Mouse (Mus musculus) thymus, postnatal 25 days (tissue): ENCODE data around the gene Sez6l.

Source experiments
- DNase-seq: peaks from one replicate; pipeline ENCODE4 v3.0.0; 2022

The Sez6l gene

DNA sequence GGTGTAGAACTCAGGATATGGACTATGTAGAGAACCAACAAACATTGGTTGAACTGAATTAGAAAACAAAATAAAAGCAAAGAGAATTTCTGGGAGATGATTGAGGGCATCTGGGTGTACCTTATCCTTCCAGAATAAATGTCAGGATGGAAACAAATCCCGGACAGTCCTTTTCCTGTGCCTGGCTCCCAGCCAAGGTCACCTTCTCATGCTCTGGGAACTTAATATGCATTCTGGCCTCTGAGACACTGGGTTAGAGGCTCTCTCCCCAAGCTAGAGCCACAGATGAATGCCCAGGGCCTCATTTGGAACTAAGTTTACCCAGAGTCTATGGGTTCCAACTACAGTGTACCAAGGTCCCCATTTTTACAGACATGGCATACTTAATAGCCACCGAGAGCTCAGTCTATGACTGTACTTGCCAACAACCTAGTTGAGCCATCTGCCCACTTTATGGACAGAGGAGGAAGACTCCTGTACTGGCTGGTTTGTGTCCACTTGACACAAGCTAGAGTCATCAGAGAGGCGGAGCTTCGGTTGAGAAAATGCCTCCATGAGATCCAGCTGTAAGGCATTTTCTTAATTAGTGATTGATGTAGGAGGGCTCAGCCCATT is 7.3 kb upstream of the Sez6l start:
- no peak for DNase-seq

DNA sequence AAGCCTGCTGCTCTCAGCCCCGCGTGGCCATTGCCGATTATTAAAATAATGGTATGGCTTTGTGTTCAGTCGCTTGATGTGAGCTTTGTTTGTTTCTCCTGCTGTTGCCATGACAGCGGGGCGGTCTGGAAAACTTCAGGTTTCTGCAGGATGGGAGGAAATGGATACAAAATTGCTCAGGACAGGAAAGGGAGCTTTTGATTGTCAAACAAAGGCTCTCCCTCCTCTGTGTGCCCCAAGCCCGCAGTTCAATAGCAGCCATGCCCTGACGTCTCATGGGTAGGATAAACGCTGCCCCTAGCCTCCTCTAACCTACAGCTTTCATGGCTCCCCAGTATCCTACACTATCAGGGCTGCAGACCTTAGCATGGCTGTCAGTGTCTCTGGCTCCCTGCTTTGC is 6.3 kb upstream of the Sez6l start:
- DNase-seq = no peak

DNA sequence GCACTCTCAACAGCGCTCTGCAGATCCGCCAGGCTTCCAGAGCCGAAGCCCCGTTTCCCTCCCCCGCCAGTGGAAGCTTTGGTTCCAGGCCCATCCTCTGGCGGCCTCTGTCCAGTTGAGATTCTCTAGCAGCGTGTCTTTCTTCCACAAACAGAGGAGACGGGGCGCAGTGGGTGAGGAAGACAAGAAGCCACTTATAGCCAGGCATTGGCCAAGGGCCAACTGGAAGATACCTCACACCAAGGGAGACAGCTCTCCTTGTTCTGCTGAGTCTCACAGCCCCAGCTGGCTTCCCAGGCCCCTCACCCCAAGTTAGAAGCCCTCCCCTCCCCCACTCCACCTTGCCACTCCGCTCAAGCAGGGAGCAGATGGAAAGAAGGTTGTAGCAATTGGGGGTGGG is 765 bp upstream of the Sez6l start:
- DNase-seq = no peak

DNA sequence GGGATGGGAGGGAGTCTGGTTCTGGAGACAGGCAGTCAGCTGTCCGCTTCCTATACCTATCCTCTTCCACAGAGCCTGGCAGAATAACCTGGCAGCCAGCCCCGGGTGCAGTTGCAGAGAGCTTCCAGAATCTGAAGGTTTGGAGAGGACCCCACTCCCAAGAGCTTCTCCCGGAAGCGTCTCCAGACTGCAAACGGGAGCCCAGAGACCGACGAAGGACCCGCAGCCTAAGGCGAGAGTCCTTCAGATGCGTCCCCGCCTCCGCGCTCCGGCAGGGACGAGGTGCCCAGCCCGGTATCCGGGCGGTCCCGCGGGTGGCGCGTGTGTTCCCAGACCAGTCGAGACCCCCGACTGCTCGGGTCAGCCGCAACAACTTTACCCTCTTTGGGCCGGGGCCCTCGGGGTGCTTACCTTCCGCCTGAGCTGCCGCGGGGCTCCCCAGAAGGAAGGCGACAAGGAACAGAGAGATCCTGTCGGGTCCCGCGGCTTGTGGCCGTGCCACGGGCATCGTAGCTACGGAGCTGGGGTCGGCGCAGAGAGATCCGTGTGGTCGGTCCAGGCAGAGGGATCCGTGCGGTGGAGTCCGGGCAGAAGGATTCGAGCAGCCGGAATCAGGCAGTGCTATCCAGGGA is 508 bp downstream of the Sez6l start:
- no peak for DNase-seq

DNA sequence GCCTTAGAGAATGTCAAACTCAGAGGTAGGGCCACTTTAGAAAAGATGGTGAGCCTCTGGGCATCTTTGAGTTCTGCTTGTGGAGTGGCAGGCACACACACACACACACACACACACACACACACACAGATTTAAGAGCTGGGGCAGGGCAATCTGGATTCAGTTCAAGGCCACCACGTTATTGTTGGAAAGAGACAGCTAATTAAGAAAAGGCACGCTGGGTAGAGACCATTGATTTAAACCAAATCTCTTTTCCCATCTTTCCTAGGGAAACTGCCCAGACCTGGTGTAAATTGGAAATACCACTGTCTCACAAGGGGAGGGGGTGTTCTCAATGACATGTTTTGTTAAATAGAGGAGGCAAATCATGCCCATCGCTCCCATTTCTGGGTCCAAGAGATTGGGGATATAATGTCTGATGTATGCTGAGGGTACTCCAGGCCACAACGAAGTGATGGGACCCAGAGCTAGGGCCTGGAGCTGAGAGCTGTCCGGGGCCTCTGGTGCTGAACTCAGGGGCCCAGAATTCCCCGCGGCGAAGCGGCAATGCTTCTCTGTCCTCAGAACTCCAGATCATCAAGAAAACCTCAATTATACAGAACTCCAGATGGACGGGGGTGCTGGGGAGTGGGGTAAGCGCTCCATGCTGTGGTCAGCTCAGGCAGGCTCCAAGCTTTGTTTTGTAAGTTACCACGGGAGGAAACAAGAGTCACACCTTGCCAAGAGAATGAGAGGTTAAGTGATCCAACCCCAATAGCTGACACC is 1.7 kb downstream of the Sez6l start:
- DNase-seq = no peak

DNA sequence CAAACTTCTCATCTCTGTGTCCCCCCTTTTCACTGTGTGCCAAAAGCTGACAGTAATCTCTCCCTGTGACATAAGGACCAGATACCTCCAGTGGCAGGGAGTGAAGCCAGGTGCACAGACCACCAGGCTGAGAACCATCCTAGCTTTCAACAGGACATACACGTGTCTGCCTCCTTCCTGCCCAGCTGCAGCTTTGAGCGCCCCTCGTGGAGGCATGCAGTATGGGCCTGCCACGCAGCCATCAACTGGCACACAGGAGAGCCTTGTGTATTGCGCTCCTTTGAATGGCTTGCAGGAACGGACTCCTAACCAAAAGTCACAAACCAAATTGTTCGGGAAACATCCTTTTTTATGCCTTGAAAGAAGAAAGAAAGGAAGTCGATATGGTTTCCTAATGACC is 3.1 kb downstream of the Sez6l start:
- DNase-seq = peak; percentile 15

DNA sequence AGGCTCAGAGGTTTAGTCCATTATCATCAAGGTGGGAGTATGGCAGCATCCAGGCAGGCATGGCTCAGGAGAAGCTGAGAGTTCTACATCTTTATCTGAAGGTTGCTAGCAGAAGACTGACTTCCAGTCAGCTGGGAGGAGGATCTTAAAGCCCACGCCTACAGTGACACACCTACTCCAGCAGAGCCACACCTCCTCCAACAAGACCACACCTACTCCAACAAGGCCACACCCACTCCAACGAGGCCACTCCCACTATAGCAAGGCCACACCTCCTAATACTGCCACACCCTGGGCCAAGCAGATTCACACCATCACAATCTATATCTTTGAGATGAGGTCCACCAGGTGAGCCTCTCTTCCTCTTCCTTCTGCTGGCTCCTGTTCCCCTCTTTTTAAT is 4.8 kb downstream of the Sez6l start:
- no peak for DNase-seq

DNA sequence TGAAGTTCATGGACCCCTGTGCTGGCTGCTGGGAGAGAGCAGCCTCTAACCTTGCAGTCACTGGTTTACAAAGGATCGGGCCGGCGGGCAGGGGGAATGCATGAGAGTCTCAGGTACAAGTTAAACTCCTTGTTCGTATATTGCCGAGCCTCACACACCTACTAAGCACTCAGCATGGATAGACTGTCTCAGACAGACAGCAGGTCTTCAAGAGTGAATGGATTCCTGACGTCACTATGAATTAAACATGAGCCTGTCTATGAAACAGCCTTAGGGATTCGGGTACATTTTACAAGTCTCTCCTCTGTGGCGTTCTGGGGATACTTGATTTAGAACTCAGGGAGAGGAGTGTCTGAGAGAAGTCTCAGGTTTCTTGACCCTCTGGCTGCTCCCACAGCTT is 11.5 kb downstream of the Sez6l start:
- no peak for DNase-seq

DNA sequence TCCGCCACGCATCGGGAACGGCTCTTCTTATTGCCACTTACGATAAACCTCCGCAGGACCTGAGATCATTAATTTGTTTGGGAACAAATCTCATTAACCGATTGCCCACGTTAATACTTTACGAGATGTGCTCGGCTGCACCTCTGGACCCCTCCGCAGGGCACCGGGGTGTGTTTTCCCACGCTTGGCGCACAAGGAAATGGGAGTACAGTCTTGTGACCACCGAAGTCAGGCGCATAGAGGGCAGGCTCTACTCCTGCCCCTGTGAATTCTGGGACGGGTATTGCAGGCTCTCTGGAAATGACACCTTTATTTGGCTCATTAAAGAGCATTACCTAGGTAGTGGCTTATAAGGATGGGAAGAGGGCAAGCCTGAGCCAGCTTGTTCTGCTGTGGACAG is 11.9 kb downstream of the Sez6l start:
- DNase-seq = no peak

DNA sequence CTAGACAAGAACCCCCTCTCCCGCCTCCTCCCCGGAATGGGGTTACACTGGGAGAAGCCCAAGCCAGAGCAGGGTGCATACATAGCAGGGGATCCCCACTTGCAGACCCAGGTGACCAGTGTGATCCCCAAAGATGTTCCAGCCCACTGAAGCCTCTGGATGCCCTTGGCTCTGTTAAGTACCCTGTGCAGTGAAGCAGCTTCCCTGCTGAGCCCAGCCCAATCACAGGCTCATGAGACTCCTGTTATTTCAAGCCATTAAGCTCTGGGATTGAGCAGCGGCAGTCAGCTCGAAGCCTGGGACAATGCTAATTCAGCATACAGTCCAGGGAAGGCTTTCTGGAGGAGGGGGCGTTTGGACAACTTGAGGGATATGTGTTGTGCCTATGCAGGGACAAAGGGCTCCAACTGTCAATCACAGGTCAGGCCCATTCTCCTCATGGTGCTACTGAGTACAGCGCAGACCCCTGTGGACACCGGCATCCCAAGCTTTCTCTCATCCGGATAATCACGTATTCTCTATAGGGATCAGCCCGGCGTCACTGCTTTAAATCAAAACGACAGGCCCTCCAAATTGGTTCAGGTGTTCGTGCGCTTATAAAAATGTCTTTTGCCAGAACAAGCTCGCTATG is 16.0 kb downstream of the Sez6l start:
- no peak for DNase-seq

DNA sequence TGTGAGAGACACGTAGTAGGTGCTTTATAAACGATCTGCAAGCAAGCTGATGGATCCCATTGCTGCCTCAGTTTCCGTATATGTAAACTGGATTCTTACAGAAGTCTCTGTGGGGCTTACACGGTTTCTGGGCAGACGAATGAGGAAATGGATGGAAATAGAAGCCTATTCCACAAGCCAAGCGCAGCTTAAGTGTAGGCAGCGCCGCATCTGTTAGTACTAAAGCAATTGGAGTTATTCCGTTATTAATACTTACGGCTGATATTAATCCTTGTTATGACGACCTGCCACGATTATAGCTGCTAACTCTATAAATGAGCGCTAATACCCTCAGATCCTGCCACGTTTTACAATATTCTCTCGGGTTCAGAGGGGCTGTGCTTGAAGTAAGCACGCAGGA is 16.8 kb downstream of the Sez6l start:
- no peak for DNase-seq

DNA sequence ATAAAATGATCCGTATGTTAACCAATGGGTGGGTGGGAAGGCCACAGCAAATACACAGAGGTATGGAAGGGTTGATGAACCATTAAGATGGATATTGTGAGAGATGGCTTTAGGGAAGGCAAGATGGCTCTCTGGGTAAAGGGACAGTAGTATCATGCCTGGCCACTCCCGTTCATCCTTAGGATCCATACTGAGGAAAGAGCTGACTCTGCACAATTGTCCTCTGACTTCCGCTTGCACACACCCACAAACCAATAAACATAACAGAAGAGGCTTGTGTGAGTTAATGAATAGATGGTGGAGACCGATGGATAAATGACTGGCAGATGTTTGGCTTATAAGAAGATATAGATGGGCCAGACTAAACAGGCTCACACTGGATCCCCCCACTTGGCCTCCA is 19.6 kb downstream of the Sez6l start:
- no peak for DNase-seq

DNA sequence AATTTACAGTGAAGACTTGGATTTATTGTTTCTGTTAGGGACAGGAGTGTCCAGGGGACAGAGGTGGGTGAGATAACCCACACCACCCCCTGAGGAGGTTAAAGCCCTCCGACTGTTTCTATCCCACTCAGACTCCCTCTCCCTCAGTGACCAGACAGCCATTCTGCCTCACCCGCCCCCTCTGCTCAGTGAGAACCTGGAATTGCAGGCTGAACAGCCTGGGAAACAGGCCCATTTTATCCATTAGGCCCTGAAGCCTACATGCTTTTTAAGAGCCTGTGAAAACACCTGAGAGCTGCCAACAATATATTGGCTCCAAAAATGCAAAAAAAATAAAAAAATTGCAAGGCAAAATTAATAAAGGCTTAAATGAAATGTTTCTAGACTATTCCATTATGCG is 20.3 kb downstream of the Sez6l start:
- no peak for DNase-seq

DNA sequence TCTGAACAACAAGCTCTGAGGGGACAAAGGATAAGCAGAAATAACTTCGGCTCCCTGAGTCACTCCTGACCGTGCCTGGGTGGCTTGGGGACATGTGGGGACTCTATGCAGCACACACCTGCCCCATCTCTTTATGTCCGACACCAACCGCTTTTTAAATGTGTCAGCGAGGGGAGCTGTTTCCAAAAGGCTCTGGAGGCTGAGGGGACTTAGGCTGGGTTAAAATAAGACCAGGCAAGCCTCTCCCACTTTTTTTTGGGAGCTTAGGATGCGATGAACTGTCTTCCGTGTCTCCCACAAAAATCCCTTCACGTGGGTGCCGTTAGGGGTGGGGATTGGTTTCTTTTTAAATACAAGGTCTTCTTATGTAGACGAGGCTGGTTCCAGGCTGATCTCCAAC is 22.5 kb downstream of the Sez6l start:
- no peak for DNase-seq

DNA sequence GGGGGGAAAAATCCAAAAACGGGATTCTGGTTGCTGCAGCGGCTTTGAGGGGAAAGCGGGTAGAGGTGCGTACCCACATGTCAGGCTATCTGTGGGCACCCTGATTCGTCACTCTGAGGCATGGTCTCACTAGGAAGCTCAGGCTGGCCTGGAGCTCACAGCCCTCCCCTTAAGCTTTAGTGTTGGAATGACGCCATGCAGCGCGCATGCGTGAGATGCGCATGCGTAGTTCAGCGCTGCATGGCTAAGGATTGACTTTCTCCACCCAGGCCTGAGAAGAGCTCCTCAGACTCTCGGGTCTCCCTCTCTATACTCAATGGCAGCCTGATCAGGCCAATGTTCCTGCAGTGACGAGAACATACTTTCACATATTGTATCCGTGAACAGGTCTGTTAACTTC is 24.2 kb downstream of the Sez6l start:
- no peak for DNase-seq

DNA sequence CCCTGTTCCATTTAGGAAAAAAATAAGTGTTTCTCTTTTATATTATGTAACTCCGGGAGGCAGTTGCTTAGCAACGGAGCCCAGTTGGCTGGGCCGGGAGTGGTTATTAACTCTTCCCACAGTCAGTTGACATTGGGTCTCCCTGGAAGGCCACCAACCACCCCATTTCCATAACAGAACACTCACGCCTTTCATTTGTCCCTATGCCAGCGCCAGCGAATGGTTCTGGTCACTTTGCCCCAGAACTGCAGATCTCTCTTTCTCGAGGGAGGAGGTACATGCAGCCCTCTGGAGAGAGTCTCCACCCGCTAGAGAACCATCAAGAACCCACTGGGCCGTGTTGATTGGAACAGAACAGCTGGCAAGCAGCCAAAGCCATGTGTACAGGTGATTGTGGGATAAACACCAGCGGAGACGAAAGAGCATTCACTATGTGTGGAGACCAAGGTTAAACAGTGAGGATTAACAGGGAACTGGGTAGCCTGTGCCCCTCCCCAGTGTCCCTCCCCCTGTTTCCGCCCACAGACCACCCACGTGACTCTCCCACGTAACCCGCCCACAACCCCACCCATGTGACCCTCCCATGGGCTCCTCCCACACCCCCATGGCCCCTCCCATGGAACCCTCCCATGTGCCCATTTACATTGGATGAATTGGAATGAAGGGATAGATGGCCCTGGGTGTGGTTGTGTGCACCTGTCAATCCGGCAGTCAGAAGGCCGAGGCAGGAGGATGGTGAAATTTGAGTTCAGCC is 24.8 kb downstream of the Sez6l start:
- no peak for DNase-seq

DNA sequence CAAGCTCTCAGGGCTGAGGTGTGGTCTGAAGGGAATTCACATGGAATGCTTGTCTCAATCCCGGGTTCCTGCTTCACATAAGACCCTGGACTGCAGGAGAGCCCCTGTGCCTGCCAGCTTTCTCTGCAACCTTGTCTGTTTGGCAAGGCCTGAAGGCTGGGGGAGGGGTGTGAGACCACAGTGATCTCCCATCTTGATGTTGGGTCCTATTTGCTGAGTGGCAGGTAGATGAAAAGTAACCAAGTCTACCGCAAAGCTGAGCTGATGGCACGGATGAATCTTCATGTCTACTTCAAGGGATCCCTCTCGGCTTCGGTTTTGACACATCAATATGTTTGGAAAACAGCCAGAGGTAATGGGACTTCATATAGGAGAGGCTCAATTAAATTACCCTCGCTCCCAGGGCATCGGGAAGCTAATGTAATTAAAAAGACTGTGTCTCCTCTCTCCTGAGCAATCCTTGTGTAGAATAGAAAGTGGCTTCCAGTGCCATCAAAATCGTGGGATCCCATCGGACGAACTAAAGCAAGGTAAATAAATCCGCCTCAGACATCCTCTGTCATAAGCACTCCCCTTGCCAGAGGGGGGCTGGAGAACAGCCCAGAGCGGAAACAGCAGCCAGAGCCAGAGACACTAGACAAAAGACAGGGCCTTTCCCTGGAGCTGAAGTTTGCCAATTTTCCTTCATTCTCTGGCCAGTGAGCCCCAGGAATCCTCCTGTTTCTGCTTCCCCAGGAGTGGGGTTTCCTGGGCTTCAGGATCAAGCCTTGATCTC is 28.0 kb downstream of the Sez6l start:
- DNase-seq = no peak

DNA sequence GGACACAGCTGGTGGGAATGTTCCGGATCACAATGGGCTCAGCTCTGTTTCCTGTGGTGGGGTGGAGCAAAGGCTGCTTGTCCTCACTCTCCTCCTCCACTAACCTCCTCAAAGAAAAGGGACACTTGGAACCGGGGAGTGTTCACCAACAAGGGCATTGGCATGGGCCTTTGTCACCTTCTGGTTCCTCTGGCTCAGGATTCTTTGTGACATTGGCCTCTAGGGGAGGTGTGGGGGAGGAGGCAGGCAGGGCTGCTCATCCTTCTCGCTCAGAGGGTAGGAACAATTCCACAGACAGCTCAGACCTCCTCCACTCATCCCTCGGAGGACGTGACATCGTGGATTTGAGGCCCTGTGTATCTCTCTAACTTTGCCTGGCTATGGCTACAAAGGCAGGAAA is 30.2 kb downstream of the Sez6l start:
- DNase-seq = no peak

DNA sequence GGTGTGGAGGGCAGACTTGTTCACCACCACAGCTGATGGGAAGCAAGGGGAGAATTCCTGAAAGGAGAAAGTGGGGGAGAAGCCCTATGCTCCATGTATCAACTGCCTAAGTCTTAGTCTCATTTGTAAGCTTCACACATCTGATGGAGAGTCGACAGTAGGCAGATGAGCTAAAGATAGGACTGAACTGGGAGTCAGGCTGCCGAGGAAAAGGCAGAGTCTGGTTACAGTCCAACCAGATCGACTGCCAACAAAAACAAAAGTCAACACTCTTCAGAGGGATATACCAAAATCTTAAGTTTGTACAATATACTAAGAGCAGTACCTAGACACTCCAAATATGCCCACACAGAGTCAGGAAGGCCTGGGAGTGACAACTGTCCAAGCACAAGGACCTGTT is 38.7 kb downstream of the Sez6l start:
- no peak for DNase-seq

DNA sequence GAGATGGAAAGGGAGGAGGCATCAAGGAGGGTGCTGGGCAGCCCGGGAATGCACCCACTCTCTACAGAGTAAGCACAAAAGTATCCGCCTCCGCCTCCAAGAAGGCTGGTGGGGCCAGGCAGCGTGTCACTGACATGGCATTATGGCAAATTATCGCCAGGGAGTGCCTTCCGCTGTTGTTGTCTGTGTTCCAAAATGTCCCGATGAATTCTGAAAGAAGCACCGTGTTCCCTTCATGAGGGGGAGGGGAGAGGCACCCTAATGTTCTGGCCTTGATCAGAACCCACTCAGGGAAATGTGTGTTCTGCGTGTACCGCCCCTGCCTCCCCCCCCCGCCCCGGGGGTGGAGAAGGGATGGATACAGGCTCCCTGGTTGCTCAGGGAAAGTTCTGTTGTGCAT is 41.1 kb downstream of the Sez6l start:
- DNase-seq = no peak

DNA sequence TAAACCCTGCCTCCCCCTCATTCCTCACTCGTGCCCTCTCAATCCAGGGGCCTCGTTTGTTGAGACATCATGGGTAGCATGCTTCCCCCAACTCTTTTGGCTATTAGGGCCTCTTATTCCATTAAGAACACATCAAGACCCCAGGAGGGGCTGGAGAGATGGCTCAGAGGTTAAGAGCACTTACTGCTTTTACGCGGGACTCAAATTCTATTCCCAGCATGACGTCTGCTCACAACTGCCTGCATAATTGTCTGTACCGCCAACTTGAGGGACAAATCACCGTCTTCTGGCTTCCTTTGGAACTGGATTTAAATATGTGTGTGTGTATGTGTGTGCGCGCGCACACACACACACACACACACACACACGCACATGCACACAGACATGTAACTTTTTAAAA is 42.8 kb downstream of the Sez6l start:
- no peak for DNase-seq

DNA sequence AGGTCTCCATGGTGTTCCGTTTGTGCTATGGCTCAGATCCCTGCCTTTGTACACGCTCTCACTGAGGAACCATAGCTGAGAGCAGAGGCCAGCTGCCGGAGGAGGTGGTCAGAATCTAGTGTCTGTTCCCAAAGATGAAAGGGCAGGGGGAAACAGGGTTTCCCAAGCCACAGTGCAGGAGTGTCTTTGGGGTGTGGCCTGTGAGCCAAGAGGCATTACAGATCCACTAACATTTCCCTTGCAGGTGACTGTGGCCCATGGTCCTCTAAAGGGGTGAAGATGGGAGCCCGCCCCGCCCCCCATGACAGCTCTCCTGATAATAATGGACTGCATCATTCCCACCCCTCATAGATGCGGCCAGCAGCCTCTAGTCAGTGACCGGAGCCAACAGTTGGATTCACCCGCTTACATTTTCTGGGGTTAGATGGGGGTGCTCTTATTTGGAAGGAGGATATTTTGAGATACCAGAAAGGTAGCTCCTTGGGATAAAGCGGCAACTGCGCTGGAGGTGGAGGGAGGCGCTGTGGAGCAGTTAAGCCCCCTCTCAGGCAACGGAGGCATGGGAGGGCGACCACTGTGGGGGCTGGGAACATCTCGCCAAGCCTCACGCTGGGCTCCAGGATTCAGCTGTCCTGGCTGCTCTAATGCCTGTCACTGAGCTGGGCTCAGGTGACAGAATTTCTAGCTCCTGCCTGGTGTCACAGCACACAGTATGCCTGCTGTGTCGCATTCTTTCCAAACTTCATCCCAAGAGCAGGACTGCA is 43.5 kb downstream of the Sez6l start:
- DNase-seq = no peak
